In genomic region chr15:103382075-103382474, GRCm38 (mm10) we compare ENCODE assay signal across 32 mouse cellular contexts. TPM values are rescaled to one million over a fixed set of nuclear protein-coding genes. Genes with fewer than 3 reads are reported as not detected.
DNase-seq lines count a peak whose midpoint lies in the region; TF ChIP-seq lines count a peak whose summit lies in the region.
"Had no signal": no experiment of that assay in that cellular context is flagged by ENCODE, and none has a peak within 500 bp of the region (broad histone marks: within the 10 kb centered on the region; RNA-seq: fewer than 3 reads in every experiment).

No protein-coding gene starts in this region.

- H3K27me3 ChIP-seq in heart, embryonic 10.5 days (ENCODE audit: insufficient read depth, poor library complexity, severe bottlenecking): no peaks in the 10 kb centered on the region
- H3K27me3 ChIP-seq in midbrain, embryonic 10.5 days (ENCODE audit: low read depth, poor library complexity, severe bottlenecking): no peaks in the 10 kb centered on the region
- H3K27me3 ChIP-seq: hindbrain, embryonic 15.5 days; Patski had no signal

- no peak overlapping the region for H3K4me3 ChIP-seq in heart, embryonic 10.5 days
- no peak overlapping the region for H3K4me3 ChIP-seq in layer of hippocampus, adult 2 months
- H3K4me3 ChIP-seq in macrophage (ENCODE audit: inconsistent target): no peak overlapping the region
- H3K4me3 ChIP-seq in midbrain, embryonic 10.5 days: no peak overlapping the region
- H3K4me3 ChIP-seq: hindbrain, embryonic 15.5 days had no signal

- H3K27ac ChIP-seq in heart, embryonic 10.5 days: 0 out of 2 replicates have a peak overlapping the region, but pooled peaks have one; percentile 4
- no peak overlapping the region for H3K27ac ChIP-seq in layer of hippocampus, adult 2 months
- peak overlapping the region; percentile 44 for H3K27ac ChIP-seq in macrophage
- H3K27ac ChIP-seq in midbrain, embryonic 10.5 days (replicated peaks): no peak overlapping the region
- H3K27ac ChIP-seq: hindbrain, embryonic 15.5 days had no signal

- H3K79me2 ChIP-seq in macrophage (ENCODE audit: inconsistent target): no peaks in the 10 kb centered on the region

- no peaks in the 10 kb centered on the region for H3K36me3 ChIP-seq in heart, embryonic 10.5 days
- no peaks in the 10 kb centered on the region for H3K36me3 ChIP-seq in macrophage (ENCODE audit: inconsistent target)
- no peaks in the 10 kb centered on the region for H3K36me3 ChIP-seq in midbrain, embryonic 10.5 days
- H3K36me3 ChIP-seq: hindbrain, embryonic 15.5 days had no signal

- no peaks in the 10 kb centered on the region for H3K9me3 ChIP-seq in heart, embryonic 10.5 days
- H3K9me3 ChIP-seq in midbrain, embryonic 10.5 days (replicated peaks): no peaks in the 10 kb centered on the region
- H3K9me3 ChIP-seq: hindbrain, embryonic 15.5 days had no signal

- WGBS in heart, embryonic 10.5 days: 83% methylated on average over 2 of the region's 2 CpGs
- WGBS in macrophage (ENCODE audit: missing documents): 56% methylated on average over 2 of the region's 2 CpGs
- WGBS in midbrain, embryonic 10.5 days: 89% methylated on average over 2 of the region's 2 CpGs

- H3K4me1 ChIP-seq in heart, embryonic 10.5 days: peaks cover 44% of the 10 kb centered on the region
- peaks cover 15% of the 10 kb centered on the region; the same call in 1 of the 2 replicates for H3K4me1 ChIP-seq in midbrain, embryonic 10.5 days

- no peak for TF ChIP-seq CTCF in layer of hippocampus, adult 2 months (conservative IDR thresholded peaks at IDR 0.05)

- intact Hi-C loops in heart, postnatal 25 days (cut with DNase I): no loop called here

- DNase-seq in adrenal gland, adult (ENCODE audit: inconsistent age in 2 of 2, low spot score in 1 of 2): peak; percentile 18 to 72
- no peak for DNase-seq in adrenal gland, postnatal 25 days
- DNase-seq in heart, embryonic 10.5 days (ENCODE audit: low spot score): no peak
- no peak for DNase-seq in heart, postnatal 25 days (ENCODE audit: low spot score)
- peak; percentile 44 for DNase-seq in layer of hippocampus, adult 9-11 months
- no peak for DNase-seq in layer of hippocampus, adult 2 months (ENCODE audit: low spot score in 2 of 2)
- no peak for DNase-seq in midbrain, embryonic 10.5 days (ENCODE audit: low spot score)
- DNase-seq: adrenal gland, adult 8-10 months; cerebellum, adult 9-10 months; kidney, adult 8-10 months; kidney, postnatal 10 days; layer of hippocampus, postnatal 36 days; lung, postnatal 4 days; thymus, postnatal 25 days had no signal

RNA-seq across cellular contexts. Expression of gene Itga5, which starts 15.5 kb away (rescaled TPM):
- total RNA-seq in adrenal gland, postnatal 25 days (2021): 35.5 and 45.9 TPM in 2 replicates
- 60.6 and 98.7 TPM in 2 replicates for polyA plus RNA-seq in heart, embryonic 10.5 days (2016; fragmentation: Nextera tagmentation; extraction: Ambion mirVana)
- total RNA-seq in heart, postnatal 25 days (2021): 10 to 100 TPM; 48.1 to 48.2 TPM
- 1 to 10 TPM; 1.2 to 2.1 TPM for total RNA-seq in layer of hippocampus, adult 2 months (2021)
- 1,000 to 10,000 TPM in 11 of 26 experiments, 100 to 1,000 TPM in 15; 166 to 3,228 (median 638) TPM for total RNA-seq in macrophage (2018; cell fraction: chromatin; rRNA removed)
- 100 to 1,000 TPM in 9 of 26 experiments, 10 to 100 TPM in 17; 29.3 to 430 (median 82.6) TPM for total RNA-seq in macrophage (2018; cell fraction: cytosol; rRNA removed)
- 1,000 to 10,000 TPM in 2 of 26 experiments, 100 to 1,000 TPM in 23, 10 to 100 TPM in 1; 94.1 to 1,525 (median 507) TPM for total RNA-seq in macrophage (2018; cell fraction: nucleus; rRNA removed)
- 24.4 to 49.9 TPM (median 30.3 TPM) in 3 replicates for polyA plus RNA-seq in macrophage (2018)
- 26.1 and 26.4 TPM in 2 replicates for polyA plus RNA-seq in midbrain, embryonic 10.5 days (2016; fragmentation: Nextera tagmentation; extraction: Ambion mirVana)

RNA-seq across cellular contexts. Expression of gene Zfp385a, which starts 42.2 kb away (rescaled TPM):
- total RNA-seq in adrenal gland, postnatal 25 days (2021): 8.8 and 9.1 TPM in 2 replicates
- polyA plus RNA-seq in heart, embryonic 10.5 days (2016; fragmentation: Nextera tagmentation; extraction: Ambion mirVana): 8.9 and 15.8 TPM in 2 replicates
- 10 to 100 TPM; 12.5 to 13.7 TPM for total RNA-seq in heart, postnatal 25 days (2021)
- total RNA-seq in layer of hippocampus, adult 2 months (2021): 10 to 100 TPM; 40.8 to 42.2 TPM
- total RNA-seq in macrophage (2018; cell fraction: chromatin; rRNA removed): 10 to 100 TPM; 10.2 to 43.2 (median 26.3) TPM
- total RNA-seq in macrophage (2018; cell fraction: cytosol; rRNA removed): 10 to 100 TPM; 50.8 to 93.1 (median 78.8) TPM
- total RNA-seq in macrophage (2018; cell fraction: nucleus; rRNA removed): 10 to 100 TPM; 21.9 to 59.1 (median 37.0) TPM
- 38.1 to 73.9 TPM (median 63.3 TPM) in 3 replicates for polyA plus RNA-seq in macrophage (2018)
- polyA plus RNA-seq in midbrain, embryonic 10.5 days (2016; fragmentation: Nextera tagmentation; extraction: Ambion mirVana): 24.3 and 25.5 TPM in 2 replicates

RNA-seq across cellular contexts. Expression of gene Gtsf1, which starts 48.2 kb away (rescaled TPM):
- not detected in 2 replicates for total RNA-seq in adrenal gland, postnatal 25 days (2021)
- 3.9 and 21.8 TPM in 2 replicates for polyA plus RNA-seq in heart, embryonic 10.5 days (2016; fragmentation: Nextera tagmentation; extraction: Ambion mirVana)
- not detected for total RNA-seq in heart, postnatal 25 days (2021)
- total RNA-seq in layer of hippocampus, adult 2 months (2021): not detected
- not detected for total RNA-seq in macrophage (2018; cell fraction: chromatin; rRNA removed)
- not detected for total RNA-seq in macrophage (2018; cell fraction: cytosol; rRNA removed)
- total RNA-seq in macrophage (2018; cell fraction: nucleus; rRNA removed): not detected
- polyA plus RNA-seq in macrophage (2018): not detected in 3 replicates
- not detected in 2 replicates for polyA plus RNA-seq in midbrain, embryonic 10.5 days (2016; fragmentation: Nextera tagmentation; extraction: Ambion mirVana)
- total RNA-seq: adrenal gland, adult 8-10 months; gastrocnemius, postnatal 4 days; hematopoietic stem cell, adult 5-6 weeks; layer of hippocampus, adult 18-20 months; layer of hippocampus, postnatal 36 days; left cerebral cortex, postnatal 10 days; liver, adult 2 months had no signal
- polyA plus RNA-seq: brain, embryonic 14.5 days; embryonic facial prominence, embryonic 14.5 days; forebrain, embryonic 14.5 days; hindbrain, embryonic 15.5 days; intestine, embryonic 14.5 days; limb, embryonic 11.5 days; liver, adult 2 months; liver, embryonic 16.5 days; lung, embryonic 16.5 days; midbrain, embryonic 16.5 days; neural tube, embryonic 14.5 days; Patski; spleen, adult 2 months had no signal

Comparison
In these comparisons a context has a peak if more than half of its experiments do, and no peak if none do; other contexts are left out.
1. DNase-seq: peak in adrenal gland, adult (2 of 2) and layer of hippocampus, adult 9-11 months (single experiment); none in adrenal gland, postnatal 25 days (single experiment), heart, embryonic 10.5 days (single experiment), heart, postnatal 25 days (single experiment), layer of hippocampus, adult 2 months (0 of 2) and midbrain, embryonic 10.5 days (single experiment).
2. H3K27ac ChIP-seq: peak in heart, embryonic 10.5 days (single experiment) and macrophage (single experiment); none in layer of hippocampus, adult 2 months (single experiment) and midbrain, embryonic 10.5 days (single experiment).
3. RNA of gene Itga5, which starts 15.5 kb away (total RNA-seq): 48.1 to 48.2 TPM in heart, postnatal 25 days and 35.5 to 45.9 TPM in adrenal gland, postnatal 25 days; 1.2 to 2.1 TPM in layer of hippocampus, adult 2 months; every median in the first group is over 10 times any median in the second.